17 mouse cellular contexts compared by ENCODE assay signal in genomic region chr11:8856125-8856524, GRCm38 (mm10).
A peak's percentile ranks its signal among the peaks of the same experiment; 100 is the strongest.
DNase-seq lines count a peak whose midpoint lies in the region; TF ChIP-seq lines count a peak whose summit lies in the region.
"Had no signal": no experiment of that assay in that cellular context is flagged by ENCODE, and none has a peak within 500 bp of the region (broad histone marks: within the 10 kb centered on the region; RNA-seq: fewer than 3 reads in every experiment).

No protein-coding gene starts in this region.

- DNase-seq in gastrocnemius, adult 2 months: no peak
- DNase-seq in gastrocnemius, postnatal 10 days: no peak
- no peak for DNase-seq in layer of hippocampus, adult 2 months (ENCODE audit: low spot score in 2 of 2)
- DNase-seq in layer of hippocampus, adult 8-10 months (ENCODE audit: low spot score in 2 of 2): no peak
- peak; percentile 36 for DNase-seq in thymus, postnatal 14 days
- DNase-seq in thymus, postnatal 0 days (ENCODE audit: low spot score): no peak
- DNase-seq in frontal cortex, adult 2 months (ENCODE audit: extremely low spot score in 1 of 2, low spot score in 1 of 2): no peak
- DNase-seq: cerebellum, adult 9-10 months; embryo, embryonic 11 days; gastrocnemius, postnatal 25 days; heart, postnatal 10 days; right cerebral cortex, adult 18-20 months had no signal

- no peak overlapping the region for H3K4me3 ChIP-seq in gastrocnemius, adult 2 months
- no peak overlapping the region for H3K4me3 ChIP-seq in layer of hippocampus, adult 2 months
- H3K4me3 ChIP-seq: embryonic facial prominence, embryonic 15.5 days; forebrain, embryonic 10.5 days; heart, embryonic 10.5 days; liver, embryonic 12.5 days had no signal

- TF ChIP-seq CTCF in gastrocnemius, adult 2 months (IDR thresholded peaks at IDR 0.05): peak; percentile 12; the same call in 1 of the 2 replicates
- TF ChIP-seq CTCF in layer of hippocampus, adult 2 months (conservative IDR thresholded peaks at IDR 0.05): peak; percentile 47

- intact Hi-C loops in gastrocnemius, adult 2 months (cut with DNase I): no loop called here

- H3K27ac ChIP-seq in gastrocnemius, adult 2 months: no peak overlapping the region
- H3K27ac ChIP-seq in layer of hippocampus, adult 2 months: no peak overlapping the region
- H3K27ac ChIP-seq: embryonic facial prominence, embryonic 15.5 days; forebrain, embryonic 10.5 days; heart, embryonic 10.5 days; hindbrain, embryonic 14.5 days; liver, embryonic 12.5 days had no signal
